In the genomic region with DNA sequence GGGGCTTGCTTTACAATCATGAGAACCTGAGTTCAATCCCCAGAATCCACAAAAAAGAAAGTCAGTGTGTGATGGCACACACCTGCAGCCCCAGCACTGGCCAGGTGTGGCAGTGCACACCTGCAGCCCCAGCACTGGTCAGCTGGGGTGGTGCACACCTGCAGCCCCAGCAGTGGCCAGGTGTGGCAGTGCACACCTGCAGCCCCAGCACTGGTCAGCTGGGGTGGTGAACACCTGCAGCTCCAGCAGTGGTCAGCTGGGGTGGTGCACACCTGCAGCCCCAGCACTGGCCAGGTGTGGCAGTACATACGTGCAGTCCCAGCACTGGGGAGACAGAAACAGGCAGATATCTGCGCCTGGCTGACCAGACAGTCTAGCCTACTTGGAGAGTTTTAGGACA, we compare ENCODE assay signal across 14 mouse cellular contexts. TPM values are rescaled to one million over a fixed set of nuclear protein-coding genes. Genes with fewer than 3 reads are reported as not detected.
DNase-seq lines count a peak whose midpoint lies in the region; ATAC-seq and TF ChIP-seq lines count a peak whose summit lies in the region.
"Had no signal": no experiment of that assay in that cellular context is flagged by ENCODE, and none has a peak within 500 bp of the region (broad histone marks: within the 10 kb centered on the region; RNA-seq: fewer than 3 reads in every experiment).

No protein-coding gene starts in this region.

- H3K4me1 ChIP-seq in cerebellum, adult 2 months (ENCODE audit: control insufficient read depth, insufficient read depth, low read length): peaks cover 21% of the 10 kb centered on the region
- no peaks in the 10 kb centered on the region for H3K4me1 ChIP-seq in lung, embryonic 16.5 days (replicated peaks; ENCODE audit: control insufficient read depth, insufficient read depth, low read length)
- no peaks in the 10 kb centered on the region for H3K4me1 ChIP-seq in kidney, postnatal 0 days (replicated peaks; ENCODE audit: insufficient read depth, low read length)
- peaks cover 13% of the 10 kb centered on the region for H3K4me1 ChIP-seq in neural tube, embryonic 15.5 days

- no peak overlapping the region for H3K9ac ChIP-seq in lung, embryonic 16.5 days (ENCODE audit: low read length)
- no peak overlapping the region for H3K9ac ChIP-seq in kidney, postnatal 0 days (ENCODE audit: low read depth, low read length)
- H3K9ac ChIP-seq in neural tube, embryonic 15.5 days (replicated peaks): no peak overlapping the region

- H3K36me3 ChIP-seq in lung, embryonic 16.5 days (ENCODE audit: control insufficient read depth, insufficient read depth, low read length): no peaks in the 10 kb centered on the region
- no peaks in the 10 kb centered on the region for H3K36me3 ChIP-seq in kidney, postnatal 0 days (ENCODE audit: insufficient read depth, low read length)
- no peaks in the 10 kb centered on the region for H3K36me3 ChIP-seq in neural tube, embryonic 15.5 days
- H3K36me3 ChIP-seq: limb, embryonic 10.5 days had no signal

- no peaks in the 10 kb centered on the region for H3K9me3 ChIP-seq in lung, embryonic 16.5 days (ENCODE audit: control insufficient read depth, low read length)
- no peaks in the 10 kb centered on the region for H3K9me3 ChIP-seq in kidney, postnatal 0 days (replicated peaks; ENCODE audit: low read length)
- no peaks in the 10 kb centered on the region for H3K9me3 ChIP-seq in neural tube, embryonic 15.5 days (replicated peaks)
- H3K9me3 ChIP-seq: limb, embryonic 10.5 days had no signal

- TF ChIP-seq POLR2A in cerebellum, adult 2 months (IDR thresholded peaks at IDR 0.05; ENCODE audit: borderline replicate concordance, insufficient read depth, low read length): no peak

- DNase-seq in cerebellum, adult 2 months: no peak
- DNase-seq in cerebellum, postnatal 36 days: no peak
- DNase-seq in lung, postnatal 25 days (ENCODE audit: low spot score): no peak
- DNase-seq in kidney, postnatal 0 days (ENCODE audit: low spot score): no peak
- DNase-seq in right cerebral cortex, adult 18-20 months: no peak
- DNase-seq in left cerebral cortex, postnatal 36 days (ENCODE audit: low spot score in 2 of 2): no peak
- DNase-seq: heart, adult 11 months; heart, postnatal 10 days; thymus, adult 2 months had no signal

- no peak overlapping the region for H3K4me2 ChIP-seq in lung, embryonic 16.5 days (ENCODE audit: low read depth, low read length)
- H3K4me2 ChIP-seq in kidney, postnatal 0 days (ENCODE audit: low read length): no peak overlapping the region
- H3K4me2 ChIP-seq in neural tube, embryonic 15.5 days: no peak overlapping the region

- no peak overlapping the region for H3K4me3 ChIP-seq in cerebellum, adult 2 months (replicated peaks; ENCODE audit: insufficient read depth, low read depth, low read length)
- H3K4me3 ChIP-seq in lung, embryonic 16.5 days (ENCODE audit: low read length): no peak overlapping the region
- H3K4me3 ChIP-seq in kidney, postnatal 0 days (replicated peaks; ENCODE audit: low read depth, low read length): no peak overlapping the region
- no peak overlapping the region for H3K4me3 ChIP-seq in neural tube, embryonic 15.5 days (replicated peaks)
- H3K4me3 ChIP-seq: limb, embryonic 10.5 days had no signal

- intact Hi-C loops in left cerebral cortex, postnatal 36 days (cut with DNase I): no loop called here

- peak overlapping the region; percentile 5; the same call in 1 of the 2 replicates for H3K27ac ChIP-seq in cerebellum, adult 2 months (ENCODE audit: insufficient read depth, low read length)
- H3K27ac ChIP-seq in lung, embryonic 16.5 days (ENCODE audit: low read length): no peak overlapping the region
- H3K27ac ChIP-seq in kidney, postnatal 0 days: no peak overlapping the region
- H3K27ac ChIP-seq in neural tube, embryonic 15.5 days (replicated peaks): no peak overlapping the region
- H3K27ac ChIP-seq: limb, embryonic 10.5 days had no signal

- ATAC-seq in lung, embryonic 16.5 days (ENCODE audit: low read depth): peak; percentile 51; the same call in 1 of the 2 replicates
- ATAC-seq in kidney, postnatal 0 days (replicated peaks; ENCODE audit: low FRiP score, low read depth): peak; percentile 92
- 0 out of 2 replicates have a peak, but pooled peaks have one; percentile 35 for ATAC-seq in neural tube, embryonic 15.5 days (ENCODE audit: low FRiP score)

- 65% methylated on average over 2 of the region's 2 CpGs for WGBS in cerebellum, adult 2 months
- 49% methylated on average over 2 of the region's 2 CpGs for WGBS in lung, embryonic 16.5 days
- 67% methylated on average over 2 of the region's 2 CpGs for WGBS in kidney, postnatal 0 days
- 76% methylated on average over 2 of the region's 2 CpGs for WGBS in neural tube, embryonic 15.5 days

- no peaks in the 10 kb centered on the region for H3K27me3 ChIP-seq in cerebellum, adult 2 months (ENCODE audit: control insufficient read depth, insufficient read depth, low read length)
- H3K27me3 ChIP-seq in lung, embryonic 16.5 days (ENCODE audit: control insufficient read depth, insufficient read depth, low read depth, low read length): no peaks in the 10 kb centered on the region
- H3K27me3 ChIP-seq in kidney, postnatal 0 days (ENCODE audit: insufficient read depth, low read length): no peaks in the 10 kb centered on the region
- no peaks in the 10 kb centered on the region for H3K27me3 ChIP-seq in neural tube, embryonic 15.5 days (replicated peaks)

- TF ChIP-seq CTCF in cerebellum, adult 2 months (IDR thresholded peaks at IDR 0.05; ENCODE audit: borderline replicate concordance, insufficient read depth, low read depth, low read length): no peak
- TF ChIP-seq CTCF in kidney, postnatal 0 days (IDR thresholded peaks at IDR 0.05; ENCODE audit: low read depth): peak; percentile 64

RNA-seq across cellular contexts. Expression of a gene that starts 32.8 kb away (rescaled TPM):
- 33.5 and 37.4 TPM in 2 replicates for polyA plus RNA-seq in cerebellum, adult 2 months (2012; rRNA removed)
- polyA plus RNA-seq in lung, embryonic 16.5 days (2015; fragmentation: Nextera tagmentation; extraction: Ambion mirVana): 0.70 and 0.75 TPM in 2 replicates
- polyA plus RNA-seq in kidney, postnatal 0 days (2015; fragmentation: Nextera tagmentation; extraction: Ambion mirVana): 0.22 and 0.34 TPM in 2 replicates
- polyA plus RNA-seq in neural tube, embryonic 15.5 days (2015; fragmentation: Nextera tagmentation; extraction: Ambion mirVana): 7.7 and 9.5 TPM in 2 replicates
- 100 to 1,000 TPM; 120 to 121 TPM for total RNA-seq in left cerebral cortex, postnatal 36 days (2021)
- polyA plus RNA-seq: large intestine, adult 2 months; liver, embryonic 16.5 days had no signal

Comparison
In these comparisons a context has a peak if more than half of its experiments do, and no peak if none do; other contexts are left out.
1. ATAC-seq: peak in every context shown above with its lines; median percentile 92 in kidney, postnatal 0 days; 51 in lung, embryonic 16.5 days; 35 in neural tube, embryonic 15.5 days.